9 mouse cellular contexts compared by ENCODE assay signal in the genomic region with DNA sequence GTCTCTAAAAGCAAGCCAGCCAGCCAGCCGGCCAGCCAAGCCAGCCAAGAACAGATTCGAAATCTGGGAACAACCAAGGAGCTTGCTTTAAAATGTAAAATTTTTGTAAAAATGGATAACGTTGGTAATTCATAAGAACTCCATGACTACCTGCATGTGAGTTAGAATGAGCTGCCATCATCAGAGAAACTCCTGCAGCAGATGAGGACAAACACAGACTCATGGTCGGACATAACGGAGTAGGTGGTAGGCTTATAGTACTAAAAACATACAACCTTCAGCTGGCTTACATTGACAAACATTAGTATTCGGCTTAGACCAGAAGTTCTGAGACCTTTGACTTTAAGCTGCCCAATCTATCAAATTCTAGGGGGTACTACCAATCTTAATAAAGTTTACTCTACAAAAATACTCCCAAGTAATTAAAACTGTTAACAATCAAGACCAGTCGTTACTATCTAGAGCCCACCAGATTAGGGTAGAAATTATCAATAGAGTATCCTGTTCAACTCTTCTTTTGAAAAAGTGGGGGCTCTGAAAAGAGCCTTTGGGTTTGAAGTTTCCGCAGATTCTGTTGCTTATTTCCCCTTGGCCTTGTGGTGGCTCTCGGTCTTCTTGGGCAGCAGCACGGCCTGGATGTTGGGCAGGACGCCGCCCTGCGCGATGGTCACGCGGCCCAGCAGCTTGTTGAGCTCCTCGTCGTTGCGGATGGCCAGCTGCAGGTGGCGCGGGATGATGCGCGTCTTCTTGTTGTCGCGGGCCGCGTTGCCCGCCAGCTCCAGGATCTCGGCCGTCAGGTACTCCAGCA. TPM values are rescaled to one million over a fixed set of nuclear protein-coding genes. Genes with fewer than 3 reads are reported as not detected.
A peak's percentile ranks its signal among the peaks of the same experiment; 100 is the strongest.
DNase-seq lines count a peak whose midpoint lies in the region; ATAC-seq and TF ChIP-seq lines count a peak whose summit lies in the region.
"Not testable (repeated sequence)": the region's sequence is repeated elsewhere in the genome, so short reads cannot be mapped to it uniquely, and the experiment has no call there.
"Had no signal": no experiment of that assay in that cellular context is flagged by ENCODE, and none has a peak within 500 bp of the region (broad histone marks: within the 10 kb centered on the region; RNA-seq: fewer than 3 reads in every experiment).

No protein-coding gene starts in this region.

- in situ Hi-C loops in ES-E14 (cut with MboI; ENCODE audit: low sequenced_read_pairs in 2 of 2, unreplicated experiment in 2 of 2) = loop anchor here (5.0 to 25.0 kb wide), 2 partner anchors 51 to 1646 kb away; a partner anchor contains a TSS

- ATAC-seq in forebrain, embryonic 11.5 days (replicated peaks; ENCODE audit: low FRiP score) = peak; percentile 1
- ATAC-seq in lung, embryonic 15.5 days (ENCODE audit: borderline replicate concordance, extremely low read depth, low FRiP score, low TSS enrichment) = peak; percentile 29; the same call in 1 of the 2 replicates
- peak; percentile 60 for ATAC-seq in neural tube, embryonic 12.5 days (ENCODE audit: low FRiP score, low read depth)

- 13% methylated on average over 10 of the region's 30 CpGs for WGBS in forebrain, embryonic 11.5 days
- WGBS in hindbrain, embryonic 10.5 days = 11% methylated on average over 18 of the region's 30 CpGs
- WGBS in lung, embryonic 15.5 days = 6% methylated on average over 15 of the region's 30 CpGs
- 12% methylated on average over 14 of the region's 30 CpGs for WGBS in neural tube, embryonic 12.5 days

- not testable (repeated sequence) for H3K4me1 ChIP-seq in ES-E14 (ENCODE audit: control insufficient read depth in 2 of 2, insufficient read depth in 2 of 2, low read length in 2 of 2, poor library complexity in 1 of 2); forebrain, embryonic 11.5 days (replicated peaks; ENCODE audit: control insufficient read depth, insufficient read depth, low read length)
- H3K4me1 ChIP-seq in hindbrain, embryonic 10.5 days (replicated peaks) = peaks cover 26% of the 10 kb centered on the region
- H3K4me1 ChIP-seq in lung, embryonic 15.5 days = peaks cover 18% of the 10 kb centered on the region
- H3K4me1 ChIP-seq in neural tube, embryonic 12.5 days = peaks cover 12% of the 10 kb centered on the region

- H3K27ac ChIP-seq in ES-E14 (ENCODE audit: insufficient read depth, low read depth, low read length, poor library complexity, severe bottlenecking) = peak overlapping the region; percentile 86
- H3K27ac ChIP-seq in forebrain, embryonic 11.5 days (ENCODE audit: low read depth, low read length) = peak overlapping the region; percentile 91
- H3K27ac ChIP-seq in hindbrain, embryonic 10.5 days = peak overlapping the region; percentile 88
- H3K27ac ChIP-seq in layer of hippocampus, adult 2 months = peak overlapping the region; percentile 88; the same call in 1 of the 2 replicates
- H3K27ac ChIP-seq in lung, embryonic 15.5 days = peak overlapping the region; percentile 99
- H3K27ac ChIP-seq in neural tube, embryonic 12.5 days = 0 out of 2 replicates have a peak overlapping the region, but pooled peaks have one; percentile 67

- H3K36me3 ChIP-seq in ES-E14 (ENCODE audit: control insufficient read depth, insufficient read depth, low read length, poor library complexity, severe bottlenecking); forebrain, embryonic 11.5 days (ENCODE audit: control insufficient read depth, insufficient read depth, low read length); hindbrain, embryonic 10.5 days; lung, embryonic 15.5 days; neural tube, embryonic 12.5 days: not testable (repeated sequence)

- H3K9me3 ChIP-seq in ES-E14 (ENCODE audit: control insufficient read depth, insufficient read depth, low read depth, low read length); forebrain, embryonic 11.5 days (ENCODE audit: control insufficient read depth, low read length); hindbrain, embryonic 10.5 days; lung, embryonic 15.5 days; neural tube, embryonic 12.5 days: not testable (repeated sequence)

- H3K4me2 ChIP-seq in forebrain, embryonic 11.5 days (ENCODE audit: low read depth, low read length, severe bottlenecking) = peak overlapping the region; percentile 46
- peak overlapping the region; percentile 59 for H3K4me2 ChIP-seq in lung, embryonic 15.5 days
- peak overlapping the region; percentile 67 for H3K4me2 ChIP-seq in neural tube, embryonic 12.5 days (replicated peaks)

- H3K4me3 ChIP-seq in ES-E14 (ENCODE audit: insufficient read depth in 1 of 2, low read depth in 1 of 2, low read length in 2 of 2, poor library complexity in 1 of 2, severe bottlenecking in 1 of 2) = peak overlapping the region; percentile 56 to 71
- peak overlapping the region; percentile 40 for H3K4me3 ChIP-seq in forebrain, embryonic 11.5 days (ENCODE audit: low read depth, low read length)
- peak overlapping the region; percentile 52 for H3K4me3 ChIP-seq in hindbrain, embryonic 10.5 days
- peak overlapping the region; percentile 64 for H3K4me3 ChIP-seq in layer of hippocampus, adult 2 months
- peak overlapping the region; percentile 49 for H3K4me3 ChIP-seq in lung, embryonic 15.5 days
- H3K4me3 ChIP-seq in neural tube, embryonic 12.5 days = peak overlapping the region; percentile 39

- peak; percentile 17 for DNase-seq in ES-E14 (ENCODE audit: low read depth, low spot score)
- DNase-seq in cerebellum, adult 9-10 months = peak; percentile 38
- DNase-seq in forebrain, embryonic 11.5 days (ENCODE audit: low spot score) = peak; percentile 54
- peak; percentile 34 for DNase-seq in hindbrain, embryonic 10.5 days (ENCODE audit: low spot score)
- not testable (repeated sequence) for DNase-seq in layer of hippocampus, adult 2 months (ENCODE audit: low spot score in 2 of 2)
- DNase-seq in thymus, postnatal 4 days = peak; percentile 14

- peak overlapping the region; percentile 79 for H3K9ac ChIP-seq in ES-E14 (ENCODE audit: insufficient read depth, low read depth, low read length, poor library complexity, severe bottlenecking)
- H3K9ac ChIP-seq in forebrain, embryonic 11.5 days (ENCODE audit: low read length) = peak overlapping the region; percentile 62
- peak overlapping the region; percentile 51 for H3K9ac ChIP-seq in lung, embryonic 15.5 days
- H3K9ac ChIP-seq in neural tube, embryonic 12.5 days = peak overlapping the region; percentile 52; the same call in 1 of the 2 replicates

- H3K27me3 ChIP-seq in forebrain, embryonic 11.5 days (ENCODE audit: control insufficient read depth, insufficient read depth, low read length); hindbrain, embryonic 10.5 days (ENCODE audit: insufficient read depth, poor library complexity, severe bottlenecking); lung, embryonic 15.5 days; neural tube, embryonic 12.5 days (replicated peaks): not testable (repeated sequence)

- TF ChIP-seq CTCF in layer of hippocampus, adult 2 months (conservative IDR thresholded peaks at IDR 0.05) = not testable (repeated sequence)

RNA-seq across cellular contexts. Expression of a gene that starts 0.6 kb away (rescaled TPM):
- total RNA-seq in ES-E14 (2012; rRNA removed) = 112 and 141 TPM in 2 replicates
- 1.1 and 1.2 TPM in 2 replicates for polyA plus RNA-seq in forebrain, embryonic 11.5 days (2014; fragmentation: Nextera tagmentation; extraction: Ambion mirVana)
- polyA plus RNA-seq in hindbrain, embryonic 10.5 days (2016; fragmentation: Nextera tagmentation; extraction: Ambion mirVana) = 0.80 and 1.2 TPM in 2 replicates
- total RNA-seq in layer of hippocampus, adult 2 months (2021) = 1 to 10 TPM; 2.9 to 4.0 TPM
- polyA plus RNA-seq in lung, embryonic 15.5 days (2015; fragmentation: Nextera tagmentation; extraction: Ambion mirVana) = 1.6 and 1.8 TPM in 2 replicates
- 0.66 and 0.74 TPM in 2 replicates for polyA plus RNA-seq in neural tube, embryonic 12.5 days (2016; fragmentation: Nextera tagmentation; extraction: Ambion mirVana)

RNA-seq across cellular contexts. Expression of a gene that starts 0.8 kb away (rescaled TPM):
- 355 and 545 TPM in 2 replicates for total RNA-seq in ES-E14 (2012; rRNA removed)
- 23.4 and 25.3 TPM in 2 replicates for polyA plus RNA-seq in forebrain, embryonic 11.5 days (2014; fragmentation: Nextera tagmentation; extraction: Ambion mirVana)
- 23.1 and 26.2 TPM in 2 replicates for polyA plus RNA-seq in hindbrain, embryonic 10.5 days (2016; fragmentation: Nextera tagmentation; extraction: Ambion mirVana)
- 10 to 100 TPM; 45.1 to 50.2 TPM for total RNA-seq in layer of hippocampus, adult 2 months (2021)
- polyA plus RNA-seq in lung, embryonic 15.5 days (2015; fragmentation: Nextera tagmentation; extraction: Ambion mirVana) = 60.8 and 63.6 TPM in 2 replicates
- 28.0 and 29.4 TPM in 2 replicates for polyA plus RNA-seq in neural tube, embryonic 12.5 days (2016; fragmentation: Nextera tagmentation; extraction: Ambion mirVana)

RNA-seq across cellular contexts. Expression of a gene that starts 12.5 kb away (rescaled TPM):
- total RNA-seq in ES-E14 (2012; rRNA removed) = 7.7 and 13.3 TPM in 2 replicates
- polyA plus RNA-seq in forebrain, embryonic 11.5 days (2014; fragmentation: Nextera tagmentation; extraction: Ambion mirVana) = 0.51 TPM in 1 of 2 replicates, not detected in the other
- polyA plus RNA-seq in hindbrain, embryonic 10.5 days (2016; fragmentation: Nextera tagmentation; extraction: Ambion mirVana) = not detected in 2 replicates
- total RNA-seq in layer of hippocampus, adult 2 months (2021) = not detected
- 0.22 and 0.35 TPM in 2 replicates for polyA plus RNA-seq in lung, embryonic 15.5 days (2015; fragmentation: Nextera tagmentation; extraction: Ambion mirVana)
- 0.23 TPM in 1 of 2 replicates, not detected in the other for polyA plus RNA-seq in neural tube, embryonic 12.5 days (2016; fragmentation: Nextera tagmentation; extraction: Ambion mirVana)
- total RNA-seq: left cerebral cortex, postnatal 4 days had no signal

RNA-seq across cellular contexts. Expression of a gene that starts 15.1 kb away (rescaled TPM):
- 326 and 496 TPM in 2 replicates for total RNA-seq in ES-E14 (2012; rRNA removed)
- polyA plus RNA-seq in forebrain, embryonic 11.5 days (2014; fragmentation: Nextera tagmentation; extraction: Ambion mirVana) = 6.0 and 6.8 TPM in 2 replicates
- 5.4 TPM in 2 replicates for polyA plus RNA-seq in hindbrain, embryonic 10.5 days (2016; fragmentation: Nextera tagmentation; extraction: Ambion mirVana)
- 100 to 1,000 TPM; 108 to 115 TPM for total RNA-seq in layer of hippocampus, adult 2 months (2021)
- polyA plus RNA-seq in lung, embryonic 15.5 days (2015; fragmentation: Nextera tagmentation; extraction: Ambion mirVana) = 8.2 and 9.4 TPM in 2 replicates
- 5.1 and 7.8 TPM in 2 replicates for polyA plus RNA-seq in neural tube, embryonic 12.5 days (2016; fragmentation: Nextera tagmentation; extraction: Ambion mirVana)

RNA-seq across cellular contexts. Expression of a gene that starts 27.5 kb away (rescaled TPM):
- 1.1 and 1.5 TPM in 2 replicates for total RNA-seq in ES-E14 (2012; rRNA removed)
- 2.2 TPM in 2 replicates for polyA plus RNA-seq in forebrain, embryonic 11.5 days (2014; fragmentation: Nextera tagmentation; extraction: Ambion mirVana)
- polyA plus RNA-seq in hindbrain, embryonic 10.5 days (2016; fragmentation: Nextera tagmentation; extraction: Ambion mirVana) = 3.2 and 3.5 TPM in 2 replicates
- 1 to 10 TPM; 3.2 to 3.6 TPM for total RNA-seq in layer of hippocampus, adult 2 months (2021)
- 8.6 and 10.8 TPM in 2 replicates for polyA plus RNA-seq in lung, embryonic 15.5 days (2015; fragmentation: Nextera tagmentation; extraction: Ambion mirVana)
- polyA plus RNA-seq in neural tube, embryonic 12.5 days (2016; fragmentation: Nextera tagmentation; extraction: Ambion mirVana) = 3.9 TPM in 2 replicates

Comparison
In these comparisons a context has a peak if more than half of its experiments do, and no peak if none do; other contexts are left out.
1. ATAC-seq: peak in every context shown above with its lines; median percentile 60 in neural tube, embryonic 12.5 days; 29 in lung, embryonic 15.5 days; 1 in forebrain, embryonic 11.5 days.